Mouse (Mus musculus): ENCODE measurements around the gene Map6.

GRCm38 (mm10) chr7:99352526-99353400, 85.5 kb downstream of the Map6 start, which contains the start of gene Serpinh1:
- TF ChIP-seq POLR2A (IDR thresholded peaks at IDR 0.05; ENCODE audit: borderline replicate concordance, extremely low read depth, insufficient read depth, insufficient read length, poor library complexity, severe bottlenecking): no peak
- no peak for TF ChIP-seq CTCF (IDR thresholded peaks at IDR 0.05; ENCODE audit: borderline replicate concordance, extremely low read depth, insufficient read depth, insufficient read length)
